Mouse (Mus musculus): Measurements from ENCODE around the gene Ear1.
"Not testable (repeated sequence)": the region's sequence is repeated elsewhere in the genome, so short reads cannot be mapped to it uniquely, and the experiment has no call there.

Gene Ear1

DNA sequence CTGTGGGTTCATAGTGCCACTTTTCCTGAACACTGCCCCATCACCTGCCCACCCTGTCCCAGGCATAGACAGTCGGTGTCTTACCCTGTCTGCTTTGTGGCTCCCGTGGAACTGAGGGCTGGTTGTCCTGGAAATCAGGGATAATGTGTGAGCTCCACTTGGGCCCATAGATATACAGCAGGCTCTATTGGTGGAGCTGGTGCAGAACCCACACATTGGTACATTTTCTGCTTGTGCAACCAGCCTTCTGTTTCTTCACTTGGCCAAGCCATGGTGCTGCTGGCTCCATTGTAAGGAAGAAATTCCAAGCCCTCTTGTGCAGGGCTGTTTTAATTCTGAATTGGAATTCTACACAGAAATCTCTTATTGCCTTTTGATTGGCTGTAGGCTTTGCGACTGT, at the start of gene Ear1:
TSS of gene Ear1 (minus strand) at position 101 of the 400 bp plus-strand sequence.
- not testable (repeated sequence) for DNase-seq

- peak; percentile 89 for DNase-seq
Observed at GRCm38 (mm10) chr14:43924688-43925403, 49.5 kb upstream of the Ear1 start, which contains the start of gene Gm8113. Gene Gm8113 (plus strand): TSS chr14:43925390.

GRCm38 (mm10) chr14:43923459-43923858, 48.1 kb upstream of the Ear1 start, which contains the start of gene Ear10:
Gene Ear10 (minus strand): TSS chr14:43923559.
- DNase-seq, result not testable (repeated sequence)

GRCm38 (mm10) chr14:43918214-43918613, 42.9 kb upstream of the Ear1 start:
- not testable (repeated sequence) for DNase-seq

DNA sequence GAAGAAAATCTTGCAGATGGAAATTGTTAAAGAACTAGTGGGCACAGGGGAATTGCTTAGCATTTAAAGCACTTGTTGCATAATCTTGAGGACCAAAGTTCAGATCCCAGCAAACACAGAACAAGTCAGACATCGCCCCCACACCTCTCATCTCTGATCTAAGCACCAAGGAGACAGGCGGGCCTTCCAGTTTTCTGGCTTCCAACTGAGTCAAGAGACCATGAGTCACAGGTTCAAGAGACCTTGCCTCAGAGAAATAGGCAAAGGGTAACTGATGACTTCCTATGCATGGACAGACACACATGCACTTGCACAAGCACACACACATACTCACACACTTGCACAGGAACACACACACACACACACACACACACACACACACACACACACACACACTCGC, 23.3 kb upstream of the Ear1 start:
- DNase-seq, result not testable (repeated sequence)

- not testable (repeated sequence) for DNase-seq
Observed at GRCm38 (mm10) chr14:43895357-43895756, 20.0 kb upstream of the Ear1 start.

- DNase-seq, result not testable (repeated sequence)
Observed at GRCm38 (mm10) chr14:43891288-43891687, 16.0 kb upstream of the Ear1 start.

GRCm38 (mm10) chr14:43886235-43886634, 10.9 kb upstream of the Ear1 start:
- not testable (repeated sequence) for DNase-seq

GRCm38 (mm10) chr14:43879966-43880545, 4.7 kb upstream of the Ear1 start:
- not testable (repeated sequence) for DNase-seq

DNA sequence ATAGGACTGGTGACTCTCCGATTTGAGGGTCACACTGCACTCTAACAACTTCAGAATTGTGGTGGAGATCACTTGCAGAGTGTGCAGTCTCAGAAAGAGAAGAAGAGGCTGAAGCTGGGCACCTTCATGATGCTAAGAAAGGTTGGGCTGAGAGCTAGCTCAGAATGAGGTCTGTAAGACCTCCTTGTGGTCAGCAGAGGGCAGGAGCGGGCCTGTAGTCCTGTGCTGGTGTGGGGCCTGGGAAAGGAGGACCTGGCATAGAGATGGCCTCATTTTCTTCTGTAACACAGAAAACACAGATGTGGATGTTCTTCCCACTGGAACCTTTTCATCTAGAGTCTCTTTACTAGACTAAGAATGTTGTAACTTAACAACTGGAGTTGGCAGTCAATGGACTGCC, 2.5 kb upstream of the Ear1 start:
- DNase-seq, result not testable (repeated sequence)

GRCm38 (mm10) chr14:43874862-43875261, 455 bp downstream of the Ear1 start:
- DNase-seq, result not testable (repeated sequence)

- DNase-seq, result peak; percentile 31
Observed at GRCm38 (mm10) chr14:43860522-43860921, 14.8 kb downstream of the Ear1 start.

- DNase-seq, result not testable (repeated sequence)
Observed at GRCm38 (mm10) chr14:43859465-43859864, 15.9 kb downstream of the Ear1 start.

DNA sequence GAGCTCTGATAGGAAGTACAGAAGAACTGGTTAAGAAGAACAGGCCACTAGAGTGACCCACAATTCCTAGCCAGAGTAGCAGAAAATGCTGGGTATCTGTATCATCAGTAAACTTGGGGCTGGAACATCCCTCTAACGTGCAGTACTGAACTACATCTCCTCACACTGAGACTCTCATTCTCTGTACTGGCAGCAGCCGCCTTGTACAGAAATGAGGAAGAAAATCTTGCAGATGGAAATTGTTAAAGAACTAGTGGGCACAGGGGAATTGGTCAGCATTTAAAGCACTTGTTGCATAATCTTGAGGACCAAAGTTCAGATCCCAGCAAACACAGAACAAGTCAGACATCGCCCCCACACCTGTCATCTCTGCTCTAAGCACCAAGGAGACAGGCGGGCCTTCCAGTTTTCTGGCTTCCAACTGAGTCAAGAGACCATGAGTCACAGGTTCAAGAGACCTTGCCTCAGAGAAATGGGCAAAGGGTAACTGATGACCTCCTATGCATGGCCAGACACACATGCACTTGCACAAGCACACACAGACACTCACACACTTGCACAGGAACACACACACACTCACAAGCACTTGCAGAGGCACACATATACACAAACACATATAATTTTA, 31.3 kb downstream of the Ear1 start:
- DNase-seq, result not testable (repeated sequence)

GRCm38 (mm10) chr14:43840976-43841375, 34.3 kb downstream of the Ear1 start:
- DNase-seq, result not testable (repeated sequence)

GRCm38 (mm10) chr14:43835366-43835765, 40.0 kb downstream of the Ear1 start:
- not testable (repeated sequence) for DNase-seq

GRCm38 (mm10) chr14:43830385-43830784, 44.9 kb downstream of the Ear1 start:
- DNase-seq, result not testable (repeated sequence)

- DNase-seq, result not testable (repeated sequence)
Observed at GRCm38 (mm10) chr14:43824176-43824575, 51.1 kb downstream of the Ear1 start.

- not testable (repeated sequence) for DNase-seq
Observed at GRCm38 (mm10) chr14:43821869-43822268, 53.4 kb downstream of the Ear1 start.

GRCm38 (mm10) chr14:43812458-43812857, 62.9 kb downstream of the Ear1 start:
- peak; percentile 32 for DNase-seq

- not testable (repeated sequence) for DNase-seq
Observed at GRCm38 (mm10) chr14:43808142-43808541, 67.2 kb downstream of the Ear1 start.

DNA sequence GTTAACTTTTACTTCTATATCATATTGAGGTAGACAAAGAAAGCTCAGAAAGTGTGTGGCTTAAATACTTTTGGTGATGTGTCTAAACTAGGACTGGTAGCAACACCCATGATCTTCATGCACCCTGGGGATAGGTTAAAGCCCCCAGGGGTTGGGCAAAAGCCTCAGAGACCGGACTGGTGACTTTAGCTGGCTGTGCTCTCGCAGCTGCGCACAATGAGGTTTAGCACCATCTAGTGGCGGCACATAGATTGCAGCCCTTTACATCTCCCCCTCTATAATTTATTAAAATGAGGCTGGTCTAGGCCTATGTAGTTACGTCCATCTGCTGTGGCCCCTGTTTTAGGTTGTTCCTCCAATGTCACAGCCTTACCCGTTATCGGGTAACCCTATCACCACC, 70.9 kb downstream of the Ear1 start:
- DNase-seq, result not testable (repeated sequence)

DNA sequence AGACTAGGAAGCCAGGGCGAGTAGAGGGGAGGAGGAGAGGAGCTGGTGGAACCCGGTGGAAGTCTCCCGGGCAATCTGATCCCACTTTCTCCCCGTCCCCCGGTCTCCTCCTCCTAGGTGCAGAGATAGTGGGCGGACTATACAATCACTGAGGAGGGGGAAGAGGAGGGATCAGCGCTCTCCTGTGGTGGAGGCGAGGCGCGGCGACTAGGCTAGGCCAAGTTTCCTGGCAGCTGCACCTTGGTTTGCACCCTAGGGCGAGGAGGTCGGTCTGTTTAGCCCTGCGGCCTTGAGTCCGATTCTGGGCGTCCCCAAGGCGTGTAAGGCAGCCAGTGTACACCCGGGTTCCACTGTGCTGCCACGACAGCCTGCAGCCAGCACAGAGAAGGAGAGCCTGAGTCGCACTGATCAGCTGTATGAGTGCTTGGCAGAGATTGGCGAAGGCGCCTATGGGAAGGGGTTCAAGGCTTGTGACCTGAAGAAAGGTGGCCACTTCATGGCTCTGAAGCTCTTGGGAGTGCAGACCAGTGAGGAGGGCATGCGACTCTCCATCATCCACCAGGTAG, 78.3 kb downstream of the Ear1 start:
- peak; percentile 24 for DNase-seq

Data from embryo, embryonic 11 days (tissue).